Mouse (Mus musculus): ENCODE data around the gene Coq9. TPM values are rescaled to one million over a fixed set of nuclear protein-coding genes. Genes with fewer than 3 reads are reported as not detected.

Gene Coq9
- total and polyA plus RNA-seq, 3 experiments: 91.9 to 169 TPM; not detected in 1

GRCm38 (mm10) chr8:94900617-94901016 is 62.5 kb downstream of the Coq9 start:
- H3K79me2 ChIP-seq (ENCODE audit: control insufficient read depth, insufficient read depth, low read length, poor library complexity): no peaks in the 10 kb centered on the region
- H3K27me3 ChIP-seq (ENCODE audit: control insufficient read depth in 1 of 2, insufficient read depth in 2 of 2, low read length in 2 of 2): peaks cover 0 to 8% of the 10 kb centered on the region in 2 experiments; a peak in 1 of 4 replicates
- no peaks in the 10 kb centered on the region for H3K36me3 ChIP-seq (ENCODE audit: control insufficient read depth in 1 of 2, insufficient read depth in 2 of 2, low read length in 2 of 2)
- TF ChIP-seq RAD21 (IDR thresholded peaks at IDR 0.05; ENCODE audit: low read depth, low read length): no peak
- no peak for TF ChIP-seq USF2 (IDR thresholded peaks at IDR 0.05; ENCODE audit: borderline replicate concordance in 1 of 2, insufficient read depth in 1 of 2, low read depth in 1 of 2, low read length in 2 of 2)
- no peak for TF ChIP-seq ELF1 (IDR thresholded peaks at IDR 0.05; ENCODE audit: low read depth, low read length)
- no peak for TF ChIP-seq MEF2A (IDR thresholded peaks at IDR 0.05; ENCODE audit: extremely low read depth, insufficient replicate concordance, low read depth, low read length, poor library complexity, severe bottlenecking)
- TF ChIP-seq POLR2A (IDR thresholded peaks at IDR 0.05; ENCODE audit: control insufficient read depth in 1 of 2, insufficient read depth in 1 of 2, low read depth in 1 of 2, low read length in 2 of 2, poor library complexity in 1 of 2): no peak
- H3K4me3 ChIP-seq (ENCODE audit: control insufficient read depth in 1 of 2, insufficient read depth in 1 of 2, low read depth in 2 of 2, low read length in 2 of 2): no peak overlapping the region
- no peak overlapping the region for H3K9ac ChIP-seq (ENCODE audit: control insufficient read depth, low read depth, low read length, poor library complexity, severe bottlenecking)
- no peaks in the 10 kb centered on the region for H3K9me3 ChIP-seq (replicated peaks; ENCODE audit: insufficient read depth, low read length)
- no peak for DNase-seq (ENCODE audit: low read depth, low spot score)
- no peak overlapping the region for H3K27ac ChIP-seq (ENCODE audit: control insufficient read depth, low read depth, low read length)
- 0 out of 4 replicates have a peak, but pooled peaks cover 0 to 4% of the 10 kb centered on the region in 2 experiments for H3K4me1 ChIP-seq (ENCODE audit: control insufficient read depth in 1 of 2, insufficient read depth in 2 of 2, low read length in 2 of 2)

GRCm38 (mm10) chr8:94901031-94901430 is 62.9 kb downstream of the Coq9 start:
- Histone ChIP-seq H3K9me3 (replicated peaks; ENCODE audit: insufficient read depth, low read length) (no peaks in the 10 kb centered on the region), H3K27me3 (ENCODE audit: control insufficient read depth in 1 of 2, insufficient read depth in 2 of 2, low read length in 2 of 2) (peaks cover 0 to 8% of the 10 kb centered on the region in 2 experiments; a peak in 1 of 4 replicates), H3K27ac (ENCODE audit: control insufficient read depth, low read depth, low read length) (no peak overlapping the region), H3K4me3 (ENCODE audit: control insufficient read depth in 1 of 2, insufficient read depth in 1 of 2, low read depth in 2 of 2, low read length in 2 of 2) (no peak overlapping the region), H3K79me2 (ENCODE audit: control insufficient read depth, insufficient read depth, low read length, poor library complexity) (no peaks in the 10 kb centered on the region), H3K9ac (ENCODE audit: control insufficient read depth, low read depth, low read length, poor library complexity, severe bottlenecking) (no peak overlapping the region), H3K36me3 (ENCODE audit: control insufficient read depth in 1 of 2, insufficient read depth in 2 of 2, low read length in 2 of 2) (no peaks in the 10 kb centered on the region), H3K4me1 (ENCODE audit: control insufficient read depth in 1 of 2, insufficient read depth in 2 of 2, low read length in 2 of 2) (0 out of 4 replicates have a peak, but pooled peaks cover 0 to 4% of the 10 kb centered on the region in 2 experiments)
- no peak for DNase-seq (ENCODE audit: low read depth, low spot score)
- no peak for TF ChIP-seq USF1 (IDR thresholded peaks at IDR 0.05; ENCODE audit: low read depth, low read length)
- TF ChIP-seq KAT2A (conservative IDR thresholded peaks at IDR 0.05; ENCODE audit: low read depth, low read length): no peak
- TF ChIP-seq MEF2A (IDR thresholded peaks at IDR 0.05; ENCODE audit: extremely low read depth, insufficient replicate concordance, low read depth, low read length, poor library complexity, severe bottlenecking): no peak
- no peak for TF ChIP-seq TCF12 (IDR thresholded peaks at IDR 0.05; ENCODE audit: low read depth, low read length)
- no peak for TF ChIP-seq JUND (IDR thresholded peaks at IDR 0.05; ENCODE audit: low read depth, low read length)
- no peak for TF ChIP-seq MAZ (IDR thresholded peaks at IDR 0.05; ENCODE audit: low read depth, low read length)
- no peak for TF ChIP-seq MYB (IDR thresholded peaks at IDR 0.05; ENCODE audit: low read depth, low read length)
- TF ChIP-seq GATA1 (IDR thresholded peaks at IDR 0.05; ENCODE audit: low read depth, low read length): no peak
- TF ChIP-seq RAD21 (IDR thresholded peaks at IDR 0.05; ENCODE audit: low read depth, low read length): no peak
- no peak for TF ChIP-seq MXI1 (IDR thresholded peaks at IDR 0.05; ENCODE audit: low read depth, low read length)
- no peak for TF ChIP-seq HCFC1 (IDR thresholded peaks at IDR 0.05; ENCODE audit: low read depth, low read length)
- TF ChIP-seq ELF1 (IDR thresholded peaks at IDR 0.05; ENCODE audit: low read depth, low read length): no peak
- no peak for TF ChIP-seq TBP (IDR thresholded peaks at IDR 0.05; ENCODE audit: low read depth, low read length)
- no peak for TF ChIP-seq E2F4 (IDR thresholded peaks at IDR 0.05; ENCODE audit: borderline replicate concordance, low read depth, low read length)
- TF ChIP-seq BHLHE40 (IDR thresholded peaks at IDR 0.05; ENCODE audit: borderline replicate concordance, low read depth, low read length): no peak
- no peak for TF ChIP-seq SIN3A (IDR thresholded peaks at IDR 0.05; ENCODE audit: low read length)
- no peak for TF ChIP-seq TAL1 (IDR thresholded peaks at IDR 0.05; ENCODE audit: low read length)
- TF ChIP-seq ZNF384 (IDR thresholded peaks at IDR 0.05; ENCODE audit: low read depth, low read length): no peak
- TF ChIP-seq EP300 (IDR thresholded peaks at IDR 0.05; ENCODE audit: low read depth in 1 of 2, low read length in 2 of 2): no peak

All from MEL (cell line).